Mouse (Mus musculus) thymus, postnatal 4 days (tissue): Measurements from ENCODE around the gene Hpca.

Experiments used
- DNase-seq: peaks from one replicate; pipeline ENCODE4 v3.0.0; 2021

Gene Hpca

GRCm38 (mm10) chr4:129121569-129122086, at the start of gene Hpca:
Gene Hpca, minus strand, starts transcription at chr4:129122036.
- no peak for DNase-seq

GRCm38 (mm10) chr4:129161581-129162255, 39.9 kb upstream of the Hpca start:
- DNase-seq: no peak

GRCm38 (mm10) chr4:129161076-129161475, 39.2 kb upstream of the Hpca start:
- DNase-seq: no peak

GRCm38 (mm10) chr4:129158549-129158948, 36.7 kb upstream of the Hpca start:
- DNase-seq: no peak

- no peak for DNase-seq
These were observed 35.7 kb upstream of the Hpca start for GRCm38 (mm10) chr4:129157541-129157940.

- DNase-seq: no peak
These were observed 29.5 kb upstream of the Hpca start for GRCm38 (mm10) chr4:129151276-129151811.

- DNase-seq: no peak
These were observed 27.5 kb upstream of the Hpca start for GRCm38 (mm10) chr4:129149321-129149720.

- DNase-seq: no peak
These were observed 25.8 kb upstream of the Hpca start for GRCm38 (mm10) chr4:129147552-129148103.

GRCm38 (mm10) chr4:129146392-129146791, 24.6 kb upstream of the Hpca start:
- no peak for DNase-seq

- no peak for DNase-seq
These were observed 24.1 kb upstream of the Hpca start for GRCm38 (mm10) chr4:129145943-129146342.

GRCm38 (mm10) chr4:129145411-129145810, 23.6 kb upstream of the Hpca start:
- DNase-seq: no peak

GRCm38 (mm10) chr4:129144401-129145367, 22.8 kb upstream of the Hpca start:
- DNase-seq: no peak

GRCm38 (mm10) chr4:129143509-129143908, 21.7 kb upstream of the Hpca start:
- no peak for DNase-seq

GRCm38 (mm10) chr4:129142439-129143045, 20.7 kb upstream of the Hpca start:
- DNase-seq: no peak

- no peak for DNase-seq
These were observed 20.0 kb upstream of the Hpca start for GRCm38 (mm10) chr4:129141560-129142438.

GRCm38 (mm10) chr4:129140808-129141207, 19.0 kb upstream of the Hpca start:
- DNase-seq: no peak

- DNase-seq: no peak
These were observed 17.8 kb upstream of the Hpca start for GRCm38 (mm10) chr4:129139642-129140041.

GRCm38 (mm10) chr4:129137392-129138321, 15.8 kb upstream of the Hpca start:
- no peak for DNase-seq

GRCm38 (mm10) chr4:129136579-129137391, 14.9 kb upstream of the Hpca start, which contains the start of gene Fndc5:
Gene Fndc5, plus strand, starts transcription at chr4:129136999.
- DNase-seq: no peak
